Mouse (Mus musculus): ENCODE measurements at regions not wholly inside any gene's neighbourhood (a gene's known extent, or its start where the extent isn't known, plus 50 kb on each side); places are given as distances from the start of the nearest gene placed in this dataset.

DNA sequence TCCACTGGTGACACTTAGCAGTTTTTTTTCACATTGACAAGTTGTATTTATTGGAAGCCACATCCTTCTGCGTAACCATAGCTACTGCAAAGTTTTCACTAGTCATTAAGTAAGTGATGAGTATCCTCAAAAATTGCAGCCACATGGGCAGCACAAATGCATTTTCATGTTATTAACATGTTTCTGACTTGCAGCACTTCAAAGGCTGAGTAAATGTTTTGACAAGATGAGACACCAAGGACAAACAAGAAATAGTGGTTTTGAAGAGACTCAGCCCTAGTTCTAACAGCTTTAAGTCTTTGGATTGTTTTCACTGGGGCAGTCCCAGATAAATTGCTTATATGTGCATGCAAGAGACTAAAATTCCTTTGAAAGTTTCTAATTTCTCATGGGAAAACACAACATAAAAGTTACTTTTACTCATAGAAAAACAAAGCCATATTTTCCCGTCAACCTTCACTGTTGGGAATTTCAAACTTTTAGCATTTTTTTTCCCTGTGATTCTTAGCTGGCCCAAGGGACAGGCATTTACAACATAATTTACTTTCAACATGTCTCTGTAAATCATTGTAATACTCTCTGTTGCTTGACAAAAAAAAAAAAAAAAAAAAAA is 787.5 kb upstream of the Zeb2 start:
- WGBS: 81% methylated on average over 2 of the region's 2 CpGs
- H3K4me1 ChIP-seq (ENCODE audit: control insufficient read depth, insufficient read depth, low read depth, low read length): no peaks in the 10 kb centered on the region
- H3K9me3 ChIP-seq (ENCODE audit: control insufficient read depth, low read length): no peaks in the 10 kb centered on the region
- H3K27ac ChIP-seq (ENCODE audit: low read depth, low read length): no peak overlapping the region
- H3K4me3 ChIP-seq (ENCODE audit: low read length): no peak overlapping the region
- no peaks in the 10 kb centered on the region for H3K36me3 ChIP-seq (ENCODE audit: control insufficient read depth, insufficient read depth, low read length)
- no peak for ATAC-seq
- no peak overlapping the region for H3K9ac ChIP-seq (ENCODE audit: low read depth, low read length)
- no peaks in the 10 kb centered on the region for H3K27me3 ChIP-seq (replicated peaks; ENCODE audit: control insufficient read depth, insufficient read depth, low read length)
- H3K4me2 ChIP-seq (ENCODE audit: low read length): no peak overlapping the region

DNA sequence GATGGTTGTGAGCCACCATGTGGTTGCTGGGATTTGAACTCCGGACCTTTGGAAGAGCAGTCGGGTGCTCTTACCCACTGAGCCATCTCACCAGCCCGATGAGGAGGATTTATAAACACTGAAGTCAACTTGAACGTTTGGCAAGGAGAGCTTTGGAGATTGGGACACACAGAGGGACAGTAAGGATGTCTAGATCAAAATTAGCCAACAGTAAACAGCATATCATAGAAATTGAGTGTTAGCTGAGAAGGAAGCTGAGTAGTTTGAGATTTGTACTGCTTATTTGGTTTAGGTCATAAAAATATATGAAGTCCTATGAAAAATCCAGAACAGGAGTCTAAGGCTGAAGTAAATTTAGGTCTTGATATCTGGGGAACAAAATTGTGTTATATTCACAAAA is 786.9 kb upstream of the Zeb2 start:
- Histone ChIP-seq H3K4me2 (ENCODE audit: low read length) (no peak overlapping the region), H3K36me3 (ENCODE audit: control insufficient read depth, insufficient read depth, low read length) (no peaks in the 10 kb centered on the region), H3K27ac (ENCODE audit: low read depth, low read length) (no peak overlapping the region), H3K9ac (ENCODE audit: low read depth, low read length) (no peak overlapping the region), H3K4me1 (ENCODE audit: control insufficient read depth, insufficient read depth, low read depth, low read length) (no peaks in the 10 kb centered on the region), H3K4me3 (ENCODE audit: low read length) (no peak overlapping the region), H3K9me3 (ENCODE audit: control insufficient read depth, low read length) (no peaks in the 10 kb centered on the region), H3K27me3 (replicated peaks; ENCODE audit: control insufficient read depth, insufficient read depth, low read length) (no peaks in the 10 kb centered on the region)
- WGBS: 95% methylated on average over 4 of the region's 4 CpGs
- no peak for ATAC-seq

DNA sequence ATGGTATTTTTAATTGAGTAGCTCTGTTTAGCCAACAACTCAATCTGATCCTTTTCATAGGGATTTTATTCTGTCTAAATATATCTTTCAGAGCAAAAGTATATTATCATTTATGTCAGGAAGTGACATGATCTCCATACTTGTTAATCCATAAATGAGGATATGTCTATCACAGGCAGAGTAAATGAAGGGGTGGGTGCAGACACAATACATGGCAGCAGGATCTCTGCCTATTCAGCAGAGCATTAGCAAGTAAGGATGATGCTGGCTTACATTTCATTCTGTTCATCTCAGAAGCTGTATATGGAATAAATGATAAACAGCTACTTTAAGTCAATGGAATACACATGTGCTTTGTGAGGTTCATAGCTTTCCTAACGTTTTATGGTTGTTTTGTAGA is 786.2 kb upstream of the Zeb2 start:
- Histone ChIP-seq H3K36me3 (ENCODE audit: control insufficient read depth, insufficient read depth, low read length) (no peaks in the 10 kb centered on the region), H3K4me3 (ENCODE audit: low read length) (no peak overlapping the region), H3K4me1 (ENCODE audit: control insufficient read depth, insufficient read depth, low read depth, low read length) (no peaks in the 10 kb centered on the region), H3K27me3 (replicated peaks; ENCODE audit: control insufficient read depth, insufficient read depth, low read length) (no peaks in the 10 kb centered on the region), H3K9ac (ENCODE audit: low read depth, low read length) (no peak overlapping the region), H3K27ac (ENCODE audit: low read depth, low read length) (no peak overlapping the region), H3K4me2 (ENCODE audit: low read length) (no peak overlapping the region), H3K9me3 (ENCODE audit: control insufficient read depth, low read length) (no peaks in the 10 kb centered on the region)
- no peak for ATAC-seq
- WGBS: 82% methylated on average over 1 of the region's 1 CpGs

- no peak for ATAC-seq
- H3K9ac ChIP-seq (ENCODE audit: low read depth, low read length): no peak overlapping the region
- no peaks in the 10 kb centered on the region for H3K27me3 ChIP-seq (replicated peaks; ENCODE audit: control insufficient read depth, insufficient read depth, low read length)
- H3K27ac ChIP-seq (ENCODE audit: low read depth, low read length): no peak overlapping the region
- no peak overlapping the region for H3K4me2 ChIP-seq (ENCODE audit: low read length)
- no peak overlapping the region for H3K4me3 ChIP-seq (ENCODE audit: low read length)
- no peaks in the 10 kb centered on the region for H3K9me3 ChIP-seq (ENCODE audit: control insufficient read depth, low read length)
- H3K4me1 ChIP-seq (ENCODE audit: control insufficient read depth, insufficient read depth, low read depth, low read length): no peaks in the 10 kb centered on the region
- WGBS: 95% methylated on average over 4 of the region's 4 CpGs
- H3K36me3 ChIP-seq (ENCODE audit: control insufficient read depth, insufficient read depth, low read length): no peaks in the 10 kb centered on the region
These were observed 784.7 kb upstream of the Zeb2 start for GRCm38 (mm10) chr2:45901892-45902291.

DNA sequence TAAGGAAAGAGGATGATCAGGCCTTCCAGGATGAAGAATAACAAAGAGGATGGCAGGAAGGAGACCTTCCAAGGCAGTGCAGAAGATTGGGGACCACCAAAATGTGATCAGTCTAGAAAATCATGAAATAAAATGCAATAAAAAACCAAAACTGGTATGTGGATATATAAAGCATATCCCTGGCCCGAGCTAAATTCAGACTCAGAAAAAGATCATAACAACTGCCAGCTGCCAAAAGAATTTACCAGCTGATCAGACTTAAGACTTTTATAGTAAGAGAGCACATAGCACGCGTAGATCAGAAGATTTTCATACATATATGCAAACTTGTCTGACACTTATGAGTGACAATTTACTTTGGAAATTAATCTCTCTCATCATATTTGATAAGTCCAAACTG is 767.5 kb upstream of the Zeb2 start:
- no peaks in the 10 kb centered on the region for H3K4me1 ChIP-seq (ENCODE audit: control insufficient read depth, insufficient read depth, low read depth, low read length)
- H3K9ac ChIP-seq (ENCODE audit: low read depth, low read length): no peak overlapping the region
- H3K4me3 ChIP-seq (ENCODE audit: low read length): no peak overlapping the region
- H3K4me2 ChIP-seq (ENCODE audit: low read length): no peak overlapping the region
- no peaks in the 10 kb centered on the region for H3K9me3 ChIP-seq (ENCODE audit: control insufficient read depth, low read length)
- ATAC-seq: no peak
- H3K27ac ChIP-seq (ENCODE audit: low read depth, low read length): no peak overlapping the region
- H3K27me3 ChIP-seq (replicated peaks; ENCODE audit: control insufficient read depth, insufficient read depth, low read length): no peaks in the 10 kb centered on the region
- WGBS: 89% methylated on average over 3 of the region's 3 CpGs
- H3K36me3 ChIP-seq (ENCODE audit: control insufficient read depth, insufficient read depth, low read length): no peaks in the 10 kb centered on the region

- no peak for ATAC-seq
- no peaks in the 10 kb centered on the region for H3K9me3 ChIP-seq (ENCODE audit: control insufficient read depth, low read length)
- H3K36me3 ChIP-seq (ENCODE audit: control insufficient read depth, insufficient read depth, low read length): no peaks in the 10 kb centered on the region
- H3K9ac ChIP-seq (ENCODE audit: low read depth, low read length): no peak overlapping the region
- no peak overlapping the region for H3K4me2 ChIP-seq (ENCODE audit: low read length)
- H3K27ac ChIP-seq (ENCODE audit: low read depth, low read length): no peak overlapping the region
- no peaks in the 10 kb centered on the region for H3K4me1 ChIP-seq (ENCODE audit: control insufficient read depth, insufficient read depth, low read depth, low read length)
- no peaks in the 10 kb centered on the region for H3K27me3 ChIP-seq (replicated peaks; ENCODE audit: control insufficient read depth, insufficient read depth, low read length)
- H3K4me3 ChIP-seq (ENCODE audit: low read length): no peak overlapping the region
These were observed 761.5 kb upstream of the Zeb2 start for GRCm38 (mm10) chr2:45878656-45879055.

GRCm38 (mm10) chr2:45859901-45860331 is 742.7 kb upstream of the Zeb2 start:
- Histone ChIP-seq H3K9ac (ENCODE audit: low read depth, low read length) (no peak overlapping the region), H3K4me1 (ENCODE audit: control insufficient read depth, insufficient read depth, low read depth, low read length) (no peaks in the 10 kb centered on the region), H3K9me3 (ENCODE audit: control insufficient read depth, low read length) (no peaks in the 10 kb centered on the region), H3K27me3 (replicated peaks; ENCODE audit: control insufficient read depth, insufficient read depth, low read length) (no peaks in the 10 kb centered on the region), H3K4me3 (ENCODE audit: low read length) (no peak overlapping the region), H3K36me3 (ENCODE audit: control insufficient read depth, insufficient read depth, low read length) (no peaks in the 10 kb centered on the region), H3K27ac (ENCODE audit: low read depth, low read length) (no peak overlapping the region), H3K4me2 (ENCODE audit: low read length) (no peak overlapping the region)
- no peak for ATAC-seq
- WGBS: 67% methylated on average over 4 of the region's 4 CpGs

DNA sequence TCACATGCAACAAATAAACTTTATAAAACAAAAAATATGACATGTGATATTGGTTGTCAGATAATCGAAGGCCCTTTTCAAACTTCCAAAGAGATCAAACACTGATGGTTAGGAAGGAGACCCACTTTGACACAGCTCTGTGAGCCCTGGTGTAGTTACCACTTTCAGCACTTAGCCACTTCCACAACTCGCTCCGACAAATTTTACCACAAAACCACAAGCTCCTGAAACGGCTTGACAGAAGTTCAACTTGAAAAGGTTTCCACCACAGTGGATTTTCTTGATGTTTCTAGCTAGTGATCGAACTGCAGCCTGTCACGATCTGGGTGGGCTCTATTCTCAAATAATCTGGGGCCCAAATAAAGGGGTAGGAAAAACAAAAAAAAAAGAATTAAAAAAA is 742.2 kb upstream of the Zeb2 start:
- Histone ChIP-seq H3K9me3 (ENCODE audit: control insufficient read depth, low read length) (no peaks in the 10 kb centered on the region), H3K4me2 (ENCODE audit: low read length) (no peak overlapping the region)
- no peak for ATAC-seq

DNA sequence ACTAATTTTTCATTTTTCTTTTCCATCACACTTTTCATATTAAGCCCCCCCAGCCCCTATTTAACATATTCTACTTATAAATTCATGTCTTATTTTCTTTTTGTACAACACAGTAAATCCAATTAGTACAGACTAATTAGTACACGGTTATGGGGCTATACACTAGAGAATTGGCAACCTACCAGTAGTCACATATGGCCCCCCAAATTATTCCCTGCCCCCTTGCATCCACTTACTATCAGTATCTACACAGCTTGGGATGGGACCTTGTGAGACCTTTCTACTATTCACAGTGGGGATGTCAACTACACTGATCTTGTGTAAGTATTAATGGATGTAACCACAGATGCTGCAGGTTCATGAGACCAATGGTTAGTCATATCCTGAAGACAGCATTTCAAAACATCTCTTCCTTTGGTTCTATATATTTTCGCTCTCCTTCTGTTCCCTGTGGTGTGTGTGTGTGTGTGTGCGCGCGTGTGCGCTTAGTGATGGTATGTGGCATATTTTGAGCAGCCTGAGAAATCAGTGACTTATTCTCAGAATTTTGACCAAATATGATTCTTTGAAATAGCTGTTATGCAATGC is 732.9 kb upstream of the Zeb2 start:
- H3K4me3 ChIP-seq (ENCODE audit: low read length): no peak overlapping the region
- ATAC-seq: no peak
- no peaks in the 10 kb centered on the region for H3K4me1 ChIP-seq (ENCODE audit: control insufficient read depth, insufficient read depth, low read depth, low read length)
- no peak overlapping the region for H3K9ac ChIP-seq (ENCODE audit: low read depth, low read length)
- no peak overlapping the region for H3K4me2 ChIP-seq (ENCODE audit: low read length)
- no peak overlapping the region for H3K27ac ChIP-seq (ENCODE audit: low read depth, low read length)
- H3K27me3 ChIP-seq (replicated peaks; ENCODE audit: control insufficient read depth, insufficient read depth, low read length): no peaks in the 10 kb centered on the region
- 87% methylated on average over 6 of the region's 6 CpGs for WGBS
- H3K9me3 ChIP-seq (ENCODE audit: control insufficient read depth, low read length): no peaks in the 10 kb centered on the region
- no peaks in the 10 kb centered on the region for H3K36me3 ChIP-seq (ENCODE audit: control insufficient read depth, insufficient read depth, low read length)

More for the DNA sequence above, 742.2 kb upstream of the Zeb2 start:
- Histone ChIP-seq H3K9ac (ENCODE audit: low read depth, low read length) (no peak overlapping the region), H3K4me3 (ENCODE audit: low read length) (no peak overlapping the region), H3K4me1 (ENCODE audit: control insufficient read depth, insufficient read depth, low read depth, low read length) (no peaks in the 10 kb centered on the region), H3K27ac (ENCODE audit: low read depth, low read length) (no peak overlapping the region), H3K27me3 (replicated peaks; ENCODE audit: control insufficient read depth, insufficient read depth, low read length) (no peaks in the 10 kb centered on the region), H3K36me3 (ENCODE audit: control insufficient read depth, insufficient read depth, low read length) (no peaks in the 10 kb centered on the region)
- 87% methylated on average over 6 of the region's 6 CpGs for WGBS

DNA sequence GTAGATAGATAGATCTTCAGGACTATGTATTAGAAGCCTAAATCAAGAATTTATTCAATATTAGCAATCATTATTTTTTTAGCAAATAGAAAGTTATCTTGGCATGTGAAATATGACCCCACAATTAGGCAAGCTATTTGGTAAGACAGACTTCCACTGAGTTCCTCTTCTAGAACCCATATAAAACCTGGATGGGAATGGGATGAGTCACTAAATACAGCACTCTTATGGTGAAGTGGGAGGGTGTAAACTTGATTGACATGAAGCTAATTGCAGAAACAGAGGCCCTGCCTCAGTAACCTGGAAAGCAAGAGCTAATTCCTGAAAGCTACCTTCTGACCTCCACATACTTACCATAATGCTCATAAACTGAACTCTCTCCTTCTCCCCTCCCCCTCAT is 723.2 kb upstream of the Zeb2 start:
- no peaks in the 10 kb centered on the region for H3K36me3 ChIP-seq (ENCODE audit: control insufficient read depth, insufficient read depth, low read length)
- H3K4me1 ChIP-seq (ENCODE audit: control insufficient read depth, insufficient read depth, low read depth, low read length): no peaks in the 10 kb centered on the region
- no peak overlapping the region for H3K4me2 ChIP-seq (ENCODE audit: low read length)
- H3K27me3 ChIP-seq (replicated peaks; ENCODE audit: control insufficient read depth, insufficient read depth, low read length): no peaks in the 10 kb centered on the region
- H3K9me3 ChIP-seq (ENCODE audit: control insufficient read depth, low read length): no peaks in the 10 kb centered on the region
- no peak overlapping the region for H3K27ac ChIP-seq (ENCODE audit: low read depth, low read length)
- no peak overlapping the region for H3K9ac ChIP-seq (ENCODE audit: low read depth, low read length)
- ATAC-seq: no peak
- H3K4me3 ChIP-seq (ENCODE audit: low read length): no peak overlapping the region
